Mouse (Mus musculus) 3T3-L1 (cell line): ENCODE results near the gene Fam196b.

ENCODE experiments used
- DNase-seq: peaks from one replicate; pipeline ENCODE4 v3.0.0-alpha.2; 2015; ENCODE audit warnings: low read depth, low spot score

The Fam196b gene

DNA sequence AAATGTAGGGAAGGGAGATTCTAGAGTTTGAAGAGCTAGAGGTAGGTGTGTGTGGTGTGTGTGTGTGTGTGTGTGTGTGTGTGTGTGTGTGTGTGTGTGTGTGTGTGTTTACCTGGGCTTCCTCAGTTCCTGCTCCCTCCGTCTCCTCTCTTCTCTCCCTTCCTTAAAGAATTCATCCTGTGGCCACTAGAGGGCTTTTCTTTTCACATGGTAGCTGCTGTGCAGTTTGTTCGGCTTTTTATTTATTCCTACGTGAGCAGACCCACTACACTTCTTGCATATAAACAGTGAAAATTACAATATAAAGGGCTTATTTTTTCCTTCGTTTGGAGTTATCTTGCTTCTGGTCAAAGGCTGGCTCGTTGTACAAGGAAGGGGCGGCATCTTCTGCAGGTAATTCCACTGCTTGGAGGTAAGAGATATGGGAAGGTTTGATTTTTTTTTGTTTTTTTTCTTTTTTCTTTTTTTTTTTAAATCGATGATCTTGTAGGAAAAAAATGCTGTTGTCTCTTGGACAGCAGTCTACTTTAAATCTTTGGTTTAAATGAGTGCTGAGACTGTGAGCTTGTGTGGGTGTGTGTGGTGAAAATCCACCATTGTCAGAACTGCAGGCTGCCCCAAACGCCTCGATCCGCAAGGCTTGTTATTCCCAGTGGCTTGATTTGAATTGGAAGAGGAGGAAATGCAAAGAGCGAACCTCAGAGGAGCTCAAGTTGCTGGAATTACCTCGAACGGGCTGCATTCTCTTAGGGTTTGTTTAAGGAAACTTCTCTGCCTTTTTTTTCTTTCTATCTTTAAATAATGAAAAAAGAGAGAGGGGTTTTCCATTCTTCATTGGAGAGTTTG, at the start of gene Fam196b:
TSS of gene Fam196b (plus strand) at position 289 of the 846 bp plus-strand sequence.
- peak; percentile 38 for DNase-seq

DNA sequence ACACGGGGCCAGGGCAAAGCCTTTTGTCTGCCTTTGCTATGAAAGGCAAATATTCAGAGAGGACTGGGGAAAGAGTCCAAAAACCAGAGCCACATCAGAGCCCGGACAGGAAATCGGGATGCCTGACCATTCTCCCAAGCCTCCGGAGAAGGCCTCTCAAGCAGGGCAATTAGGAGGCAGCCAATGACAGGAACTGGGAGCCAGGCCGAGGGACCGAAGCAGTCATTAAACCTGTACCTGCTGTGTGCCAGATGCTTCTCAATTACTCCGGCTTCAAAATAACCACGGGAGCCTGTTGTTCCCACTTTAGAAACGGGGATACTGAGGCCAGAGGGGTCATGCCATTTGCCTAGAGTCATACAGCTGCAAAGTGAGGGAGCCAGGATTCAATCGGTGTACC, 42.6 kb upstream of the Fam196b start:
- DNase-seq = no peak

DNA sequence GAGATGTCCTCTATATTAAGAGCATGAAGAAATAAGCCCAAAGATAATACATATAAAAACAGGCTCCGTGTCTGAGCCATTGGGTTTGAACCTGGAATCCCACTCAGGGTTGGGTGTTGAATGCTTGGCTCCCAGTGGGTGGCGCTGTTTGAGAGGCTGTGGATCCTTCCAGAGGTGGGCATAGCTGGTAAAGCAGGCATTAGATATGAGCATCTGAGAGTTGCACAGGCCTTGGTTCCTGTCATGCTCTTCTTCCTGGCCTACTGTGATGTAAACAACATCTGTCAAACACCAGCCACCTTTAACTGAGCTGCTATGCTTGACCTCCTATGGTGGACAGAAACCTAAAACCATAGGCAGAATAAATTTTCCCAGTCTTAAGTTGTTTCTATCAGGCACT, 38.7 kb upstream of the Fam196b start:
- DNase-seq = no peak

DNA sequence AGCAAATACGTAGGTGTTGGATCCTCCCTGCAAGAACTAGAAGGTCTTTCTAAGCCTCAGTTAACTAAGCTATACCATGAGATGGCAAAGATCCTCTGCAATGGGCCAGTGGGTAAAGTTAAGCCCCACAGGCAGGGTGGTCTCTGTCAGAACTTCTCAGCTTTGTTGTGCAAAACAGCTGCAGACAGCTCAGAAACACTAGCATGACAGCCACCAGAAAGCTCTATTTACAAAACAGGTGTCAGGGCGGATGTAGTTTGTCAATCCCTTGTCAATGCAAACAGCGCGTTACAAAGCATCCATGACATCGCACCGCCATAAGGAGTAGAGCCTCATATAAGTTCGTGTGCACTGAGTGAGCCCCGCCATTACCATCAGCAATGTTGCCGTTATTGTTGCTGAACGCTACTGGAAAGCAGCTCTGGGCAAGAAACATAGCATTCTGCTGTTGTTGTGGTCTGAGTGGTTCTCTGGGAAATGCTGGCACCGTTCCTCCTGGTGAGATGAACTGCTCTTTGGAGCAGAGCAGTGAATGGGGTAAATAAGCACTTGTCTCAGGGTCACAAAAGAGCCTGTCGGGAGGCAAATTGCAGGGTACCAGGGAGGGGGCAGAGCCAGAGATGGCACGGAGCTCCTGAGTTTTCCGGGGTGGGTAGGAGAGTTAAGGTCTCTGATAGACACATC, 38.1 kb upstream of the Fam196b start:
- DNase-seq = no peak

DNA sequence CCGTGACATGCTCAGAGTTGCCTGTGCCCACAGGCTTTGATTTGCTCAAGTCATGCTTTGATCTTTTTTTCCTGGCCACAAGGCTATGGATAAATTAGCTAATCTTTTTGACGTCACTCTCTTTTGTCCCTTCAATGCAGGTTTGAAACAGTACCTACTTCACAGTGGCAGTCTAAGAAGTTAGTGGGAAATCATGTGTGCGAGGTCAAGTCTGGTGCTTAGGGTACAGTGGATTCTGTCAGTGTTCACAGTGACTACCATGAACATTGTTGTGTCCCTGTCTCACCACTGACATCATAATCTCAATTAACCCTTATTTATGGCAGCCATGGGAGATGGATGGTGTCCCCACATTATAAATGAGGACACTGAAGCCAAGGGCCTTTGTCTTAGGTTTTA, 37.6 kb upstream of the Fam196b start:
- no peak for DNase-seq

DNA sequence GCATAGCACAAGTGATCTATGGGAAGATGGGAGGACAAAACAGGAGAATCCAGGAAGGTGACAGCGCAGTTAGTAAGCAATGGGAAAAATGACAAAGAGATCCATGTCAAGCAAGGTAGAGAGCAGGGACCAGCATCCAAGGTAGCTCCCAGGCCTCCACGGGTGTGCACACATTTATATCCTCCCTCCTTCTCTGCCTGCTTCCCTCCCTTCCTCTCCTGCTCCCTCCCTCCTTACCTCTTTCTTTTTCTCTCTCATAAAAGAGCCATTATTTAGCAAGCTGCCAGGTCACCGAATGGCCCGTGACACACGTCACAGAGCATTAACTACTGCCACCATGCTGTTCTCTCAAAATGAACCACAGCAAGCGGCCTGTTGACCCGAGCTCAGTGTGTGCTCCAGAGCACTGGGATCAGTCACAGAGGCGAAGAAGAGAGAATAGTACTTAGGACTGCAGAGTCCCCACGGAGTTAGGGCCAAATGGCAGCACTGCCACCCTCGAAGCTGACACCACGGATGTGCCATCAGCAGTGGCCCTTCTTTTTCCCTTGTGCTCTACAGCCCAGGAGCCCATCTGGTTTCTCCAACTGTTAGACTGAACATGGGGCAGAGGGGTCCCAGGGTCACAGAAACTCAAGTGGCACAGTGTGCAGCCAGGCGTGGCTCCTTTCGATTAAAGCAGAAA, 30.4 kb upstream of the Fam196b start:
- no peak for DNase-seq

DNA sequence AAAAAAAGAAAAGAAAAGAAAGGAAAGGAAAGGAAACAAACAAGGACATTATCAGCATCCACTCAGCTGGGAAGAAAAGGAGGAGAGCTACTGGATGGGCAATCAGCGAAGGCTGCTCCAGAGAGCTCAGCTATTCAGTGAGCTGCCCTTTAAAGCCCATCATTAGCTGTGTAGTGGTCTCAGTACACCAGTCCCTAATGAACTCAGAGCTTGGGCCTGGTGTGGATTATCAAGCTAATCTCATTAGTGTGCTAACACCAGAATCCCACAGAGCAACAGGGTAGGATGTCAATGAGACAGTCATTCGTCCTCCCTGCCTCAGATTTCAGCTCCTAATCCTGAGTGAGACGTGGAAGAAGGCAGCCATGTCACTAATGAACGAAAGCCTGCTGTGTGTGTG, 24.4 kb upstream of the Fam196b start:
- no peak for DNase-seq

DNA sequence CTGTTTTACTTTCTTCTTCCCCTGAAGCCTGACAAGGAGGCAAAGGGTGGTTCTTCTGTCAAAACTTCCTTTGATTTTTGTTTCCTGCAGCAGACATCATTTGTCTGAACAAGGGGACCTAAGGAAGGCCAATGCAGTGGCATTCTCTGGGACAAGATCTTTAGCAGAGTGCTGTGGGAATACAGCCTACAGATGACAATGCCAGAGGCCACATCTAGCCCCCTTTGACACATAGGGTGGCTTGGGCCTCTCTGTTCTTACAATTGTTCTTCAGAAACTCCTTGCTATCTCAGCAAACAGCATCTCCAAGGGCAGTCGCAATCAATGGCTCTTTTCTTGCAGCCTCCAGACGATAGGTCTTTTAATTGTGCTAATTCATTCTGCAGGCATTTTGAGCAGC, 23.9 kb upstream of the Fam196b start:
- DNase-seq = no peak

DNA sequence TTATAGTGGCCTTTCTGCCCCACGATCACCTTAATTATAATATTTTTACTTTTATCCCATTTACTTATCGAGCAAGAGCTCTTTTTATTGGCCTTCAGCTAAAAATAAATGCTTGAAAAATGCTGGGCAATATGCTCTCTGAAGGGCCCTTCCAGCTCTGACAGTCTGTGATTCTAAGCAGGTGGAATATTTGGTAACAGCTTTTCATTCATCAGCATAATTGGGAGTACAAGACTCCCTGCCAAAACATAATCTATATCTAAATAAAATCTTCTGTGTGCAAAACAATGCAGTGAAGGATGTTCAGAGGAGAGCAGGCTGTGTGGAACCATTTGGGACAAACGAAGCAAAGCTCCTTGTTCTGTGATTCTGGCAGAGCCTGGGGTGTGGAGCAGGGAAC, 23.3 kb upstream of the Fam196b start:
- no peak for DNase-seq

DNA sequence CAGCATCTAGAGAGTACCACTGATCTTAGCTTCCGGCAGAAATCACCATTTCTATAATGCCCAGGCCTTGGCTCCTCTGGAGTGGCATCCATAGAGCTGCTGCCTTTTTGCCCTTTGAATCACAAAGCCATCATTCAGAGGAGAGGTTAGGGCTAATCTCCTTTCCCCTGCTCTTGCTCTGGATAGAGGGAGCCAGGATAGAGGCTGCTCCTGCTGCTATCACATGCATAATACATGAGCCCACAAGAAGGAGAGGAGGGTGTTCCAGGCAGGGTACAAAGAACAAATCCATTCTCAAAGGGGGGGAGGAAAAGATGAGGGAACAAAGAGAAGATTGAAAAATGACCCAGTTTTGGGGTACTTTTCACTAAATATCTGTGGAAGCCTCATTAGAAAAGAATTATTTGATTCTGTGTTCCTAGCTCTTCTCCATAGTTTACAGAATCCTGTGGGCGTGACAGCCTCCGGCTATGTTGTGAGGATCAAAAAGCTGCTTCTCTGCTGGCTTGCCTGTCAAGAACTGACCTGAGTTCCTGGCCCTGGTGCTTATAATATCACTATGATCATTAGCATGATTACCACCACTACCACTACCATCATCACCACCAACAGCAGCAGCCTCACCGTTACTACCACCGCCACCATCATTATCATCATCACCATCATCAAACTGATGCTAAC, 16.8 kb upstream of the Fam196b start:
- DNase-seq = no peak

DNA sequence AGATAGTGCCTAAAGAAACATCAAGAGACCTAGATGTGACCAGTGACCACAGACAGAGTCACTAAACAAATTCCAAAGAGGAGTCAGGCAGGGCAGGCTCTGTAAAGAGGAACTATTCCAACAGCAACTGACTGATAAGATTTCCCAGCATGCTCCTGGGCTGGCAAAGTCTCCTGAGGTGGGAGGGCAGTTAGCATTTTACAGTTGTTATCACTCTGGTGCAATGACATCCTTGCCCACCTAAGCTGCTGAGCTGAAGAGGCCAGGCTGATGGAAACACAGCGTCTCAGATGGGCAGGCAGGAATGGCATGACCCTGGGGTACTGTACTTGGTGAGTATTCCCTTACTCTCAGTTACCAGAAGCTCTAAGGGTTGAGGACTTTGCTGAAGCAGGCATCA, 15.1 kb upstream of the Fam196b start:
- no peak for DNase-seq

DNA sequence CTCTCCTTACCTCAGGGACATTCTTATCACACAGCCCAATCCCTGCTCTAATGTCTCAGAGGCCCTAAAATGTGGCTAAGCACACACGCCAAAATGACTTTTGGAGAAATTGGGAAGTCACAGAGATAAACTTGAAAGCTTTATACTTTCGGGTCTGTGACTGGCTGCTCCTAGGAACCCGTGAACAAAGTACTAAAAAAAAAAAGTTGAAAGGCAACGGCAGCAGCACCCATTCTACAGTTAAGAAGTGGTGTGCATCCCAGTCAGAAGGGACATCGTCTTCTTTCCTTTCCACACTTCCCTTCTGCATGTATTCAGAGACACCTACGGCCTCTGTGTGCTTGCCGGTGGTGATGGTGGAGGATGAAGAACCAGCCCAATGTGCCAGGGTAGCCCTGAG, 14.6 kb upstream of the Fam196b start:
- DNase-seq = no peak

DNA sequence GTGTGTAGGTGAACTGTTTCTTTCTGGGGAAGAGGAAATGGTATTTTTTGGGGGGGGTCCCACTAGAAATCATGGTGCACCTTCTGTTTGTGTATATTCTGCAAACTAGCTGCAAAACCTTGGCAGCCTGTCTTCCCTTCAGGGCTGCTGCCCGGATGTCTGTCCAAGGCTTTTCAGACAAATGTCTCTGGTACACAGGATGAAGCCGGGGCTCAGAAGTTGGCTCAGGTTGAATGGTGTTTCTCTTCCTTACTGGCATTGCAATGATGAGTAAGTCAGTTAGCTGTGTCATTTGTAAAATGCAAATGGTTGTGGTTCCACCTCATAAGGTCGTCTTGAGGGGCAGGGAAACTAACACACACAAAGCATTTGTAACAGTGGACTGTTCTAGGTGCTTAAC, 8.4 kb upstream of the Fam196b start:
- no peak for DNase-seq

DNA sequence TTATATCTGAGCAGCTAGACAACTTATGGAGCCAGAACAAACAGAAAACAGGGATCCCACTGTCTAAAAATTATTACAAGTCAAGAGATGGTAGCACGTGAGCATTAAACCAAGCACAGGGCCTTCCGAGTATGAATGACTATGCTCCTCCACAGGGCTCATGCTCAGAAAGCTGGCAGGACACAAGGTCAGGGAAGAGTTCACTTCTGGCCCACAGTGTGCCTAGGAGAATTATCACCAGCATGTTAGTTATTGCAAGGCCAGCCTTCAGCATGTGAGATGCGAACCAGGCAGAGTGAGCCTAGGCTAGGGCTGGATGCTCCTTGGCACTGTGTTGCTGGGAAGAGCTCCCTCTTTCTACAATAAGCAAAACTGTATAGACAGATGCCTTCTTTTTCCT, 5.9 kb upstream of the Fam196b start:
- DNase-seq = no peak

DNA sequence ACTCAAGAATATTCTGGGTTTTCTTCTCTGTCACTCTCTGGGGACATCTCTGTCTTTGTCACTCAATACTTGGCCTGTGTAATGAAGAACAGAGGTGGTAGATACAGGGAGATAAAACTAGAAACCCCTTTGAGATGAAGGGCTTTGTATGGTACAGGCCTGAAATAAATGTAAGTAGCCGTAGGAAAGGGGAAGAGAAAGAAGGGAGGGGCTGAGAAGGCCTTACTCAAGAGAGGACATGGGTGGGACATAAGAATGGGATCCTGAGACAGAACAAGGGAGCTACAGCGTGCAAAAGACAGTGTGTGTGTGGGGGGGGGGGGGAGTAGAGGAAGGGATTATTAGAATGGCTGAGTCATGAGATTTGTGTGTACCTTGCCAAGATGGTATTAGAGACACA, 5.3 kb upstream of the Fam196b start:
- DNase-seq = no peak

DNA sequence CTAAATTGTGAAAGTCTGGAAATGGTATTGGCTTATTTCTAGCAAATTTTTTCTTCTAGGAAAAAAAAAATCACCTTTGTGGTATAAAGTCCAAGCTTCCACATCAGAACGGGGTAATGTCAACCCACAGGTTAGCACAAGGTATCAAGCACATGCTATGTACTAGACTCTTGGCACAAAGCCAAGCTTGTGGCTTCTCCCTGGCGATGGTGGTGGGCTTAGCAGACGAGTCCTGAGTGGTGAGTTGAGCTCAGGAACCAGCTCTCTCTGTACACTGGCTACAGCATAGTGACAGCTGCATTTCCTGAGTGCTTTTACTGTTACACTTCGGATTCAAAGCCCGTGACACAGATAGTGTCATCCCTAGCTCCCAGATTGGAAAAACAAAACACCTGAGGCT, 2.9 kb upstream of the Fam196b start:
- DNase-seq = no peak

DNA sequence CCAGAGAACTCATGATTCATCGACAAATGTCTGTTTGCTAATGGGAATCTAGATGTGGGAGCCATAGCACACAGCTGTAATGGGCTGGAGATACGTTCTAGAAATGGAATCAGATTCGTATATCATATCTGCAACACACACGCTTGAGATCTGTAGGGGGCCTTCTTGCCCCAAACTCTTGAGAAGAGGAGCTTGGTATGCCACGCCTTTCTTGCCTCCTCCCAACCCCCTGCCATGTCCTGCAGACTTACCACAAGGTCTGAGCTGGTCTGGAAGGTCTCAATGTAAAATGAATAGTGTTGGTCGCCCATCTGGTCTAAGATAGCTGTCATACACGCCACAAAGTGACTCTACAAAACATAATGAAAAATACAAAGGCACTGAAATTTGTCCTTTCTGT, 2.4 kb upstream of the Fam196b start:
- no peak for DNase-seq

DNA sequence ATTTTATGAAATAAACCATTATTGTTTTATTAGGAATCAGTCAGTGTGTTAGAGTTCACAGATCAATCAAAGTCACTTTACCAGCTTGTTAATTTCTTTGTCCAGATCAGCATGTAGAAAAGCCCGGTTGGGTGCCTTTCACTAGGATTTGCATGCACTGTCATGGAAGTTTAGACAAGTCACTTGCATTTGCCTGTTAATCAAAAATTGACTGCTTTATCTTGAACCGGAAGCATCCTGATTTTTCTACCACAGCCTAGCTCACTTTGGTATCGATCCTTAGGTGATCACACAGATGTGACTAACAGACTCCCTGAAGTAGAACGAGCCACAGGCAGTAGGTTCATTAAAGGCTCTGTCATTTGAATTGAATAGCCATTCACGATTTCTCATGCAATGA, 761 bp downstream of the Fam196b start:
- no peak for DNase-seq

DNA sequence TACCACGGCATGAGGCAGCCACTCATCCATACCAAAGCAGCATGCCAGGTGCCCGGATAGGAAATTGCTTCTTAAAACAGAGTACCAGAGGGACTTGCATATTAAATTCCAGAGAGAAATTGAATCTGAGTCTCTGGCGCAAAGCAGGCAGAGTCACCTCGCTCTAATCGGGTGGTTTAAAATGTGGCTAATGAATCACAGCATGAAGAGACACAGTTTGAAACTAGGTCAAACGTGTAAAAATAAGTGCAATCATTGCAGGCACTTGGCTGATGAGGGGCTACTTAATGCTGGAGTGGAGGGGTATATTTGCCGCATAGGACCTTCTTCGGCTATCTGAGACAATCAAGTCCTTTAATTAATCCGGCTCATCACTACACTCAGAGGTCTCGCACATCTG, 1.6 kb downstream of the Fam196b start:
- no peak for DNase-seq

DNA sequence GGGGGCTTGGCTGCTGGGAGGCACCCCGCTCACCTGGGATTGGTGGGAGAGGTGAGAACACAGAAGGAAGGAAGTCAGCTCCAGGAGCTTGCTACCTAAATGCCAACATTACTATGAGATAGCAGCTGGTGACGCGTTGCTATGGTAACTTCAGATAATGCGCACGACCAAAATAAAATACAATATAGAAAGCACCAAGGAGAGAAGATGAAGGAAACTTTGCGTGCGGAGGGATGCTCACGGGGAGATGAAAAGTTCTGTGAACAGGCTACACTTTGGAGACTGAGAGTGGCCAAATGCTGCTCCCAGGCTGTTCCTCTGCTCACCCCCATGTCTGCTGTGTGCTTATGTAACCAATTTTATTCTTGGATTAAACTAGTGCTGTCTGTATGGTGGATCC, 2.4 kb downstream of the Fam196b start:
- no peak for DNase-seq

DNA sequence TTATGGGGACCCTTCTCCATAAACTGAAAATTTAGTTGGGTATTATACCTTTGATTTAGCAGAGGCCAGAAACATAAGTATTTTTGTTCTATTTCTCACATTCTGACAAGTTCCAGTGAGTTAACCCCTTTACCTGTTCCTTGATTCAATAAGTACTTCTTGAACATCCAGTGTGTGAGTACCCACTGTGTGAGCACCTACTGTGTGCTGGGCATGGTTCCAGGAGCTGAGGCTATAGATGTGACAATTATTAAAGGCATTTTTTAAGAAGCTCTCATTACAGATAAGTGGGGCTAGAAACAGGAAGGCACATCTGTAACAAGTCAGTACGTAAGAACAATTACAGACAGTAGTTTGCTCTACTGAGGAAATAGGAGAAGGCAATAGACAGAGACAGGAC, 4.7 kb downstream of the Fam196b start:
- DNase-seq = no peak

DNA sequence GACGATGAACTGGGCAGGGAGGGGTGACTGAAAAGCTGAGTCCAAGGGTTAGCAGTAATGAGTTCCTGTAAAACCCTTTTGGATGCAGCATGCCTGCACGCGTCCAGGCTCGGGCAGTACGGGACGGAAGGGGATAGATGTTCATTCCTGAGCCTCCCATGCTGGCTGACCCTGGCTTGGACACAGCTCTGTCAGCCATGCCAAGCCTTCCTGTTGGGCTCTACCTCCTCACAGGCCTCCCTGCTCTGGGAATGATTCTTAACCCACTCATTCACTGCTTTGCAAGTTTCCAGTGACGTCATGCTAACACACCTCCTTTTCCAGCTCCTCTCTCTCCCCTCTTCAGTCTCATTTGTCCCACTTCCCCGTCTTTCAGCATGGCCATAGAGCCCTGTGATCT, 9.0 kb downstream of the Fam196b start:
- no peak for DNase-seq
